Mouse (Mus musculus): ENCODE measurements at regions not wholly inside any gene's neighbourhood (a gene's known extent, or its start where the extent isn't known, plus 50 kb on each side); places are given as distances from the start of the nearest gene placed in this dataset.

DNA sequence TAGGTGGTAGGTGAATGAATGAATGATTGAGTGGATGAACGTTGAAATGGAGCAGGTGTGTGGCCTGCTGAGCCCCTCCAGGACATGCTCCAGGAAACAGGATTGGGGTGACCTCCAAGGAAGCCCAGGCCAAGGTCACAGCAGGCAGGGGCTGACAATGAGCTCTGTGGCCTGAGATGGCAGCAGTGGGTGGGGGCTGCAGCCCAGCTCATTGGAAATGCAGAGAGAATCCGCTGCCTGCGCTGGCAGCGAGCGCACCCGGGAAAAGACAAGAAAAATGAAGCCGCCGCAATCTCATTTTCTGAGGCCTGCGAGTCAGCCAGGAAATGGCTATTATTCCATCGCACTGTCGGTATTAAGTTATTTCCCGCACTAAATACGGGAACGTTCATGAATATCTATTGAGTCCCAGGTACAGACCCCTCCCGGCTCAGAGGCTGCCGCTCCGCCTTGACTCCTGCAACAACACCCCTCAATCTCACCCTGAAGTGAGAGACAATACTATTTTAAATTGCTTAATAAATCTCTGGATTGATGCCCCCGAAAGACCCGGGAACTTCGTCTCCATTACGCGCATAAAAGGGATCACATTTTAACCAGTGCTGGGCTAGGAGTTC lies 153.7 kb downstream of the Cryba4 start:
- DNase-seq (ENCODE audit: low spot score in 2 of 2): no peak

GRCm38 (mm10) chr5:112101739-112102590 lies 150.4 kb downstream of the Cryba4 start:
- DNase-seq (ENCODE audit: low spot score in 2 of 2): no peak

DNA sequence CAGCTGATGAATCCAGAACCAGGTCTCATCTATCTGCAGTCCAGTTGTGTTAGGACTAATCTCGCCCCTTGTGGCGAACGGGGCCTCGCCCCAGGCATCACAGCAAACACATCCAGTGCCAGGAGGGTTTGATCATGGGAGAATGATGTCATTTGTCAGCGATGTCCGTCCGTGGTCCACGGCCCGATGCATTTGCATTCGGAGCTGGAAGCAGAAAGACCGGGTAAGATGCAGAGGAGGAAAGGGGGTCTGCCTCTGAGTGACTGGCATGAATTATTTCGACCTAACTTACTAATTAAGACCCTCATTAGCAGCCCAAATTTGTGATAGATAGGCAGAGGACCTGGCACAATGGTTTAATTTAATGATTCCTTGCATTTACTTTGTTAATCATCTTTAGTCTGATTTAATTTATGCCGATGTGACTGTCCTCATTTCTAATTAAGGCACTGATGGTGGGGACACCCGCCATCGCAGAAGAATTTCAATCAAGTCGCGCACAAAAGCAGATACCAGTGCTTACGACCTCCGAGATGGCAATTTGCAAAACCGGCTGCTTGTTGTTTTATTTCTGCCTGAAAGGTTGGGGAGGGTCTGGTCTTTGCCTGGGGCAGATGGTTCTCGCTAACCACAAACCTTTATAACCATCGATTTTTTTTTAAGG lies 141.9 kb downstream of the Cryba4 start:
- no peak for DNase-seq (ENCODE audit: low spot score in 2 of 2)

GRCm38 (mm10) chr5:112120766-112121165 lies 131.6 kb downstream of the Cryba4 start:
- DNase-seq (ENCODE audit: low spot score in 2 of 2): no peak

DNA sequence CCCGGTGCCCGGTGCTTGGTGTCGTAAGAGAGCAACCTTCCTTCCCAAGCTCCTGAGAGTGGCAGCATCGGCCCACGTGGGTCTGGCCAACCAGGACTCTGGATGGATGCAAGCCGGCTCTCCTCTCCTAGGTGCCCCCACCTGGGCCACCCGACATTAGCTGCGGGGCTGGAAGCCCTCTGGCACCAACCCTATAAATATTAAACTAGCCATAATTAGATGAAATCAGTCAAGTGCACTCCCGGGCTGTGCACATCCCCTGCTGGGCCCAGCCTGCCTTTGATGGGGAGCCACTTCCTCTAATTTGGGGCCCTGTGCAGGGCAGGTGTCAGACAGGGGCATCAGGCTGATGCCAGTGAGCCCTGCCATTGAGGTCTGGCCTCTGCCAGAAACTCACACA lies 130.8 kb downstream of the Cryba4 start:
- no peak for DNase-seq (ENCODE audit: low spot score in 2 of 2)

DNA sequence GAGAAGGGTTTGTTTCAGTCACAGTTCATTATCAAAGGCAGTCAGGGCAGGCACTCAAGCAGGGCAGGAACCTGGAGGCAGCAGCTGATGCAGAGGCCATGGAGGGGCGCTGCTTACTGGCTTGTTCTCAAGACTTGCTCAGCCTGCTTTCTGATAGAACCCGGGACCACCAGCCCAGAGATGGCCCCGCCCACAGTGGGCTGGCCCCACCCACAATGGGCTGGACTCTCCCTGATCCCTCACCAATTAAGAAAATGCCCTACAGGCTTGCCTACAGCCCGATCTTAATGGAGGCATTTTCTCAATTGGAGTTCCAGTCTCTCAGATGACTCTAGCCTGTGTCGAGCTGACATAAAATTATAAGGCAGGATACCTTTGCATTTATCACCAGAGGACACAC lies 129.7 kb downstream of the Cryba4 start:
- DNase-seq (ENCODE audit: low spot score in 2 of 2): no peak

DNA sequence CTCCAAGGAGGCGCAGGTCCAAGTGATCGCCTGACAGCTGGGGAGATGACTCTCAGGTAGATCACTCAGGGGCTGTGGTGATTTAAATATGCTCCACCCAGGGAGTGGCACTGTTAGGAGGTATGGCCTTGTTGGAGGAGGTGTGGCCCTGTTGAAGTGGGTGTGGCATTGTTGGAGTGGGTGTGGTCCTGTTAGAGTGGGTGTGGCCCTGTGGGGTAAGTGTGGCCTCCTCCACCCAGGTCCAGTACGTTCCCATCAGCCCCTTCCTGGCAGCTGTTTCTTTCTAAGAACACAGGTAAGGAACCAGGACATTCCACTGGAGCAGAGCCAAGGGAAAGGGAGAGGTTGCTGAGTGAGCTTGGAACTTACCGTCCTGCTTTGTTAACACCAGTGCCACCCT lies 125.1 kb downstream of the Cryba4 start:
- DNase-seq (ENCODE audit: low spot score in 2 of 2): no peak

- no peak for DNase-seq (ENCODE audit: low spot score in 2 of 2)
Measured at GRCm38 (mm10) chr5:112132746-112133145, 119.6 kb downstream of the Cryba4 start.

DNA sequence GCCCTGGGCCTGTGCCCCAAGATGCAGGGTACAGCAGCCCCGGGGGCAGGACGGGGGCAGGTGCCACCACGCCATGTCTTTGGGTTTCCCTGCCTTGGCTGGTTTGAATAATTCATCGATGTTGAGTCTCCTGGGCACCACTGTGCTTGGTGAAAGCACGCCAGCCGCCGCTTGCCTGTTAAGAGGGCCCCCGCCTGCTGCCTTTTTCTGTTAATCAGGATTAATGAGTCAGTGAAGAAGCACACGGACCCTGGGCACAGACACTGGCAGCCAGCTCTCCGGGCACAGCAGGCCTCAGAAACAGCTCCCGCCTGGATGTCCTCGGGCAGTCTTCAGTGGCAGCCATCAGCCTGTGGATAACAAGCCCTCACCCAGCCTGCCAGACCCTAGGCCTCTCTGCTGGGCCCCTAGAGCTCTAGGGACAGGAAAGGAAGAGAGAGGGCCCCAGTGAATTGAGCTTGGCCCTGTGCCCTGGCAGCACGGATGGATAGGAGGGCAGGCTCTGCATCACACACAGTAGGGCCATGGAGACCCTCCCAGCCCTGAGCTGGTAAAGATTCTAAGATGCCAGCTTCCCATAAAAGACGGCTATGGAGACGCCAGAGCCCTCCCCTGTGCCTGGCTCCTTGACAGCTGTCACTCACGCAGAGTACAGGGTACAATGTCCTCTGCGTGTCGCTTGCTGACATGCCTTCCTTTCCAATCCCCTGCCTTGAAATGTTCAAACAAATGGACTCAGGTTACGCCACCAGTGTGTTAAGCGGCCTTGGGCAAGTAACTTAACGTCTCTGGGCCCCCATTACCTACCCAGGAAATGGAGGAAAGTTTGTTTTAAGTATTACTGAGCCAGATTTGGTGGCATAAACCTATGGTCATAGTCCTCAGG lies 118.4 kb downstream of the Cryba4 start:
- DNase-seq (ENCODE audit: low spot score in 2 of 2): peak in 1 of 2 experiments; percentile 8

DNA sequence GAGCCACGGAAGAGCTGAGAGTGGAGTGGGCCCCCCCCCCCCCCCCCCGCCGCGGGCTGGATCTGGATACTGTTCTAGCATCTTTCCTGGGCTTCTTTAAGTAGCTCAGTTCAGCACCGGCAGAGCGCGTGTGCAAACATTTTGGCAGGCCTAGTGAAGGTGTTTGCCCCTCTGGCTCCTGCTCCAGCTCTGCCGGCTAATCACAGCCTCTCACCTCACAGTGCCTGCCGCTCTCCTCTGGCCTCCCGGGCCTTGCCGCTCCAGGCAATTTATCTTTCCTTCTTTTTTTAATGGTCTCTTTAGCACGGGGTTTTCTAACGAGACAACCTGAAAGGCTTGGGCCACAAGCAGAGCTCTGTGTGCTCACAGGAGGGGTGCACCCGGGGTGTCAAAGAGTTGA lies 115.7 kb downstream of the Cryba4 start:
- DNase-seq (ENCODE audit: low spot score in 2 of 2): no peak

- no peak for DNase-seq (ENCODE audit: low spot score in 2 of 2)
Measured at GRCm38 (mm10) chr5:112138246-112138645, 114.1 kb downstream of the Cryba4 start.

- DNase-seq (ENCODE audit: low spot score in 2 of 2): peak; percentile 7 to 26
Measured at GRCm38 (mm10) chr5:112142731-112143130, 109.6 kb downstream of the Cryba4 start.

- DNase-seq (ENCODE audit: low spot score in 2 of 2): no peak
Measured at GRCm38 (mm10) chr5:112143993-112144621, 108.2 kb downstream of the Cryba4 start.

DNA sequence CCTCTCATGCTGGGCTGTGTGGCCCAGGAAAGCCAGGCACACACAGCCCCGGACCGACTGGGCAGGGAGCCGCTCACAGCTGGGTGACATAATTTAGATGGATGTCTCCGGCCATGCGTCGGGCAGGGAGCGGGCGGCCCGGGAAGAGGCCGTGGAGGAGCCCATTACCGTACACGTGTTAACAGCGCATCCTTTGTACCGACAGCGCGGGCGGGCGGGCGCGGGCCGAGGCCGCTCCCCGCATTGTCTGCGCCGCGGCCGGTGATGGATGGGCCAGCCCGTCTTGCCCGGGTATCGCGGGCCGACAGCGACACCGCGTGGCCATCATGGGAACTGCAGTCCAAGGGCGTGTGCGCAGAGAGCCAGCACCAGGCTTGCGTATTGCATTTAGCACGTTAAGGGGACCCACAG lies 98.6 kb downstream of the Cryba4 start:
- peak; percentile 81 to 85 for DNase-seq (ENCODE audit: low spot score in 2 of 2)

GRCm38 (mm10) chr5:112154650-112155049 lies 97.7 kb downstream of the Cryba4 start:
- DNase-seq (ENCODE audit: low spot score in 2 of 2): no peak

DNA sequence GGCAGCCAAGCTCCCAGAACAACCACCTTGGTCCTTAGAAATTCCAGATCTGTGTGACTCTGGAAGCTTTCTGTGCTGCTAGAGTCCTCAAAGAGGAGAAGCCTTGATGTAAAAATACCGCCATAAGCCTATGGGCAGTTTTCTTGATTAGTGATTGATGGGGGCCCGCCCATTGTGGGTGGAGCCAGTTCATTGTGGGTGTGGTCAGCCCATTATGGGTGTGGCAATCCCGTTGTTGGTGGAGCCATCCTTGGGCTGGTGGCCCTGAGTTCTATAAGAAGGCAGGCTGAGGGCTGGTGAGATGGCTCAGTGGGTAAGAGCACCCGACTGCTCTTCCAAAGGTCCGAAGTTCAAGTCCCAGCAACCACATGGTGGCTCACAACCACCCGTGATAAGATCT lies 97.3 kb downstream of the Cryba4 start:
- no peak for DNase-seq (ENCODE audit: low spot score in 2 of 2)

GRCm38 (mm10) chr5:112156005-112156404 lies 96.3 kb downstream of the Cryba4 start:
- no peak for DNase-seq (ENCODE audit: low spot score in 2 of 2)

- no peak for DNase-seq (ENCODE audit: low spot score in 2 of 2)
Measured at GRCm38 (mm10) chr5:112166410-112167175, 85.7 kb downstream of the Cryba4 start.

DNA sequence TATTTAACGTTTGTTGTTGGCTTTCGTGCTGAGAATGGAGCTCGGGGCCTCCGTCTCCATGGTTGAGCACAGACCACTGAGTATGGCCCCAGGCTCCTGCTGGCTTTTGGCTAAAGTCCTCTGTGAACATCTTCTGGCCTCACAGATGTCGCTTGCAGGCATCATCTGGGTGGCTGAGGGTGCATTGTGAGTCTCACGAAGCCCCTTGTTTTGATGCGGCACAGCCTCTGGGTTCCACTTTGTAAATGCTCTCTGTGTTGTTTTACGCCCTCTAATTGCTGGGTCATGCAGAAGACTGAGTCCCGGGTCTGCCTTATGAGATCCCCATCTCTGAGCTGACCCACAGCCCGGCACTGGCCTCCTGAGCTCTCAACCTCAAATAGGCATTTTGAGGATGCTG lies 84.5 kb downstream of the Cryba4 start:
- DNase-seq (ENCODE audit: low spot score in 2 of 2): no peak

DNA sequence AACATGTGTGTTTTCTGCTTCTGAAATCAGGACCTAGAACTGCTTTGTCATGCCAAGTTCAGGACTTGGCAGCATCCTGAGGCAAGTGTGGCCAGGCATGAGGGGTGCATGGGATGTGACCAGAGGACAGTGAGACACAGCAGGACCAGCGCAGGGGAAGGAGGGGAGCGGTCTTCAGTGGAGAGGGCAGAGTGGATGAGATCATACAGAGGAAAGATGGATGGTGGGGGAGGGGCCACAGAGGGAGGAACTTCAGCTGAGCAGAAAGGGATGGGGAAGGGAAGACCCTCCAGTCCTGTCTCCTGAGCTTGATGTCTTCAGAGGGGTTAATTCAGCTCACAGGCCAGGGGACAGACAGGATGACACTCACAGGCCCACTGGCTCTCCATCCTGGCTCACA lies 81.0 kb downstream of the Cryba4 start:
- no peak for DNase-seq (ENCODE audit: low spot score in 2 of 2)
